Mouse (Mus musculus): ENCODE data around the gene Mecom.

DNA sequence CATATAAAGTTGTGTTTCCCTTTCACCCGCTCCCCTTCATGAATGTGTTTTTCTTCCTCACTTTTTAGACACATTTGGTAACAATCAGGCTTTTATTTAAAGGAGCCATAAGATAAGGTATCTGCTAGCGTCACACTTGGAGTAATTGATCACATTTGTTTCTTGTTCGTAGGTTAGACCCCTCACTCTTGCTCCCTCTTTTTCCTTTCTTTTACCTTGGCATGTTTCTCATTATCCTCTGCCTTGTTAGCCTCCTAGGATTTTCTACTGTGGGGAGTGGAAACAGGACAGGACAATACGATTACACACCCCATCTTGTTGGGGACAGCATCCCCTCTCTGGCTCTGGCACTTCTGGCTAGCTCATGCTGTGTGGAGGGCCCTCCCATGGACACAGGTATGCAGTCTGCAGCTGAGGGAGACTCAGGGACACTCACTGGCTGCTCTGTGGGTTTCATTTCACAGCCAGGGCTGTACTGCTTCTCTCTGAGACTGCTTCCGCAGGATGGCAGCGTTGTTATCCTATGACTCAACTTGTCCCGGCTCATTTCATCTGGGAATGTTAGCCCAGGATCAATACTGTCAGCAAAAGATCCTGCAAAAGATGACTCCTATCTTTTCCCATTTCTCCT, 334.2 kb downstream of the Mecom start:
- TF ChIP-seq CTCF (IDR thresholded peaks at IDR 0.05; ENCODE audit: extremely low read depth, insufficient read depth, insufficient read length, insufficient replicate concordance) = no peak
- TF ChIP-seq POLR2A (IDR thresholded peaks at IDR 0.05; ENCODE audit: low read depth, low read length) = no peak
